Mouse (Mus musculus): ENCODE results near the gene Rnls. TPM values are rescaled to one million over a fixed set of nuclear protein-coding genes. Genes with fewer than 3 reads are reported as not detected.

Gene Rnls
- polyA plus RNA-seq, 1 experiment from 2014 or later = 7.5 TPM

GRCm38 (mm10) chr19:33096581-33096980 lies 295.5 kb downstream of the Rnls start:
- Histone ChIP-seq H3K27me3 (ENCODE audit: control insufficient read depth, insufficient read depth, low read depth, low read length) (no peaks in the 10 kb centered on the region), H3K9me3 (ENCODE audit: control insufficient read depth, low read length) (no peaks in the 10 kb centered on the region), H3K4me3 (ENCODE audit: low read length) (no peak overlapping the region), H3K27ac (ENCODE audit: low read length) (no peak overlapping the region), H3K4me1 (replicated peaks; ENCODE audit: control insufficient read depth, insufficient read depth, low read length) (peaks cover 6% of the 10 kb centered on the region), H3K9ac (ENCODE audit: low read length) (no peak overlapping the region), H3K36me3 (ENCODE audit: control insufficient read depth, insufficient read depth, low read length) (no peaks in the 10 kb centered on the region), H3K4me2 (ENCODE audit: low read depth, low read length) (no peak overlapping the region)
- WGBS = 95% methylated on average over 5 of the region's 5 CpGs
- no peak for ATAC-seq (ENCODE audit: low read depth)

- no peaks in the 10 kb centered on the region for H3K4me1 ChIP-seq (replicated peaks; ENCODE audit: control insufficient read depth, insufficient read depth, low read length)
- H3K27ac ChIP-seq (ENCODE audit: low read length) = no peak overlapping the region
- H3K36me3 ChIP-seq (ENCODE audit: control insufficient read depth, insufficient read depth, low read length) = no peaks in the 10 kb centered on the region
- no peak for ATAC-seq (ENCODE audit: low read depth)
- H3K4me2 ChIP-seq (ENCODE audit: low read depth, low read length) = no peak overlapping the region
- H3K4me3 ChIP-seq (ENCODE audit: low read length) = no peak overlapping the region
- no peak overlapping the region for H3K9ac ChIP-seq (ENCODE audit: low read length)
- no peaks in the 10 kb centered on the region for H3K27me3 ChIP-seq (ENCODE audit: control insufficient read depth, insufficient read depth, low read depth, low read length)
- H3K9me3 ChIP-seq (ENCODE audit: control insufficient read depth, low read length) = no peaks in the 10 kb centered on the region
Observed at GRCm38 (mm10) chr19:33092575-33092974, 299.5 kb downstream of the Rnls start.

GRCm38 (mm10) chr19:33091324-33091723 lies 300.8 kb downstream of the Rnls start:
- no peaks in the 10 kb centered on the region for H3K4me1 ChIP-seq (replicated peaks; ENCODE audit: control insufficient read depth, insufficient read depth, low read length)
- no peak overlapping the region for H3K4me2 ChIP-seq (ENCODE audit: low read depth, low read length)
- H3K36me3 ChIP-seq (ENCODE audit: control insufficient read depth, insufficient read depth, low read length) = no peaks in the 10 kb centered on the region
- no peak overlapping the region for H3K9ac ChIP-seq (ENCODE audit: low read length)
- WGBS = 41% methylated on average over 3 of the region's 3 CpGs
- H3K27me3 ChIP-seq (ENCODE audit: control insufficient read depth, insufficient read depth, low read depth, low read length) = no peaks in the 10 kb centered on the region
- H3K27ac ChIP-seq (ENCODE audit: low read length) = no peak overlapping the region
- H3K4me3 ChIP-seq (ENCODE audit: low read length) = no peak overlapping the region
- ATAC-seq (ENCODE audit: low read depth) = no peak
- no peaks in the 10 kb centered on the region for H3K9me3 ChIP-seq (ENCODE audit: control insufficient read depth, low read length)

- no peak overlapping the region for H3K27ac ChIP-seq (ENCODE audit: low read length)
- H3K4me1 ChIP-seq (replicated peaks; ENCODE audit: control insufficient read depth, insufficient read depth, low read length) = no peaks in the 10 kb centered on the region
- no peak overlapping the region for H3K4me3 ChIP-seq (ENCODE audit: low read length)
- H3K9me3 ChIP-seq (ENCODE audit: control insufficient read depth, low read length) = no peaks in the 10 kb centered on the region
- H3K9ac ChIP-seq (ENCODE audit: low read length) = no peak overlapping the region
- H3K4me2 ChIP-seq (ENCODE audit: low read depth, low read length) = no peak overlapping the region
- H3K27me3 ChIP-seq (ENCODE audit: control insufficient read depth, insufficient read depth, low read depth, low read length) = no peaks in the 10 kb centered on the region
- no peaks in the 10 kb centered on the region for H3K36me3 ChIP-seq (ENCODE audit: control insufficient read depth, insufficient read depth, low read length)
- WGBS = 67% methylated on average over 2 of the region's 2 CpGs
- ATAC-seq (ENCODE audit: low read depth) = no peak
Observed at GRCm38 (mm10) chr19:33088868-33089267, 303.2 kb downstream of the Rnls start.

GRCm38 (mm10) chr19:33087961-33088360 lies 304.1 kb downstream of the Rnls start:
- Histone ChIP-seq H3K27ac (ENCODE audit: low read length) (no peak overlapping the region), H3K27me3 (ENCODE audit: control insufficient read depth, insufficient read depth, low read depth, low read length) (no peaks in the 10 kb centered on the region), H3K9me3 (ENCODE audit: control insufficient read depth, low read length) (no peaks in the 10 kb centered on the region), H3K4me3 (ENCODE audit: low read length) (no peak overlapping the region), H3K4me2 (ENCODE audit: low read depth, low read length) (no peak overlapping the region), H3K9ac (ENCODE audit: low read length) (no peak overlapping the region), H3K4me1 (replicated peaks; ENCODE audit: control insufficient read depth, insufficient read depth, low read length) (no peaks in the 10 kb centered on the region), H3K36me3 (ENCODE audit: control insufficient read depth, insufficient read depth, low read length) (no peaks in the 10 kb centered on the region)
- no peak for ATAC-seq (ENCODE audit: low read depth)
- 67% methylated on average over 4 of the region's 4 CpGs for WGBS

Small RNAs within 50 kb of the gene (microRNA-seq; reads per million reads assigned to microRNA genes)
- 3.4 reads per million, percentile 11 among the genes with 10 or more reads in this experiment for gene Mir3970

Other genes with a start within 250 kb of the Rnls start
- gene Lipo4, start 125.5 kb upstream of the Rnls start, polyA plus RNA-seq (2015; fragmentation: Nextera tagmentation; extraction: Ambion mirVana) = not detected in 2 replicates
- not detected in 2 replicates for gene Gm8978, start 233.0 kb upstream of the Rnls start, polyA plus RNA-seq (2015; fragmentation: Nextera tagmentation; extraction: Ambion mirVana)